Mouse (Mus musculus) forebrain, embryonic 12.5 days (tissue): ENCODE data around the gene Capn5. TPM values are rescaled to one million over a fixed set of nuclear protein-coding genes. Genes with fewer than 3 reads are reported as not detected.

Experiments
- ATAC-seq: fragments of 200-750 bp; cut with Nextera tagmentation; 2 replicates; pipeline ENCODE4 v1.8.0; 2017; ENCODE audit warnings: moderate TSS enrichment; ENCODE audit not compliant: low FRiP score
- H3K27ac ChIP-seq: fragments of 300-500 bp; sonication (generic); 2 replicates; pipeline ENCODE4 v1.5.1; 2016; ENCODE audit warnings: mild to moderate bottlenecking
- H3K27me3 ChIP-seq: fragments of 300-500 bp; sonication (generic); 2 replicates; pipeline ENCODE4 v1.6.1; 2016; ENCODE audit warnings: mild to moderate bottlenecking
- H3K36me3 ChIP-seq: fragments of 300-500 bp; sonication (generic); replicated peaks from 2 replicates; pipeline ENCODE4 v1.6.1; 2016; ENCODE audit warnings: mild to moderate bottlenecking
- H3K4me1 ChIP-seq: fragments of 300-500 bp; sonication (generic); 2 replicates; pipeline ENCODE4 v1.6.1; 2016
- H3K4me2 ChIP-seq: fragments of 300-500 bp; sonication (generic); 2 replicates; pipeline ENCODE4 v1.6.1; 2016; ENCODE audit warnings: mild to moderate bottlenecking, moderate library complexity
- H3K4me3 ChIP-seq: fragments of 300-500 bp; sonication (generic); replicated peaks from 2 replicates; pipeline ENCODE4 v1.5.1; 2016; ENCODE audit warnings: mild to moderate bottlenecking
- H3K9ac ChIP-seq: fragments of 300-500 bp; sonication (generic); 2 replicates; pipeline ENCODE4 v1.6.1; 2016; ENCODE audit warnings: mild to moderate bottlenecking
- H3K9me3 ChIP-seq: fragments of 300-500 bp; sonication (generic); 2 replicates; pipeline ENCODE4 v1.6.1; 2016
- WGBS: fragments of 180-500 bp; shearing (Covaris S2); methylation state at CpG from one replicate; pipeline ENCODE4 v1.1.7; 2016; 5-methylcytosine and 5-hydroxymethylcytosine counted together
- polyA plus RNA-seq: library from polyadenylated mRNA; unstranded; fragments of >200 nt; fragmentation: Nextera tagmentation; extraction: Ambion mirVana; gene quantifications from 2 replicates; pipeline ENCODE4 v1.2.1, GENCODE M21; 2016

Capn5 gene
- 8.3 and 9.3 TPM in 2 replicates for polyA plus RNA-seq

DNA sequence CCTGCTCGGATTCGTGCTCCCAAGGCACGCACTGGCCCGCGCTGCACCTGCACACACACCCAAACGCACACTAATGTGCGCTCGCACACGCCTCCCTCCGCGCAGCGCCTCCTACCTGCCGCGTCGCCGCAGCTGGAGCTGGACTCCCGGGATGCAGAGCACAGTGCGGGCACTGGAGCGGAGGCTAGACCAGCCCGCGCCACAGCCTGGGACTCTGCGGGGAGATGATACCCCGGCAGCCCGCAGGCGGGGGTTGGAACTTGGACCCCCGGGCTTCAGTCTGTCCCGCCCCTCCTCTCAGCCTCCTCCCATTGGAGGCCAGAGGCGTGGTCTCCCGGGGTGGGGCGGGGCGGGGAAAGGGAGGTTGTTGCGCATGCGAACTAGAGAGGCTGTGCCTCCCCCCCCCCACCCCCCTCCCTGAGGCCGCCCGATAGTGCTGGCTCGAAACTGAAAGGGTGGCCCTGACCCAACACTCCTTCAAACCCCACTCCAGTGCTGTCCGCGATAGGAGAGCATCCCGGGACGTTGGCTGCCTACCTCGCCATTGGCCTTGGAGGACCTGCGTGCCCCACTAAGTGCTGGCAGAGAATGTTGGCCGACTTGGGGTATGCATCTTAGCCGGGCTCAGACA lies at the start of gene Capn5:
Gene Capn5 (minus strand): TSS at position 346 of the 631 bp plus-strand sequence.
- H3K36me3 ChIP-seq, result no peaks in the 10 kb centered on the region
- ATAC-seq, result peak; percentile 86
- H3K4me1 ChIP-seq, result peaks cover 16% of the 10 kb centered on the region
- 2% methylated on average over 39 of the region's 44 CpGs for WGBS
- peak within 1 kb of the TSS; percentile 74 for H3K4me3 ChIP-seq
- peaks cover 63% of the 10 kb centered on the region for H3K27me3 ChIP-seq
- peak within 1 kb of the TSS; percentile 70 for H3K9ac ChIP-seq
- H3K4me2 ChIP-seq, result peak within 1 kb of the TSS; percentile 83
- H3K27ac ChIP-seq, result no peak within 1 kb of the TSS
- no peaks in the 10 kb centered on the region for H3K9me3 ChIP-seq

GRCm38 (mm10) chr7:98223796-98224195 lies 45.7 kb upstream of the Capn5 start:
- Histone ChIP-seq H3K4me1 (no peaks in the 10 kb centered on the region), H3K27ac (no peak overlapping the region), H3K4me2 (no peak overlapping the region), H3K27me3 (no peaks in the 10 kb centered on the region), H3K9me3 (no peaks in the 10 kb centered on the region), H3K36me3 (no peaks in the 10 kb centered on the region), H3K4me3 (no peak overlapping the region), H3K9ac (no peak overlapping the region)
- ATAC-seq, result no peak
- 94% methylated on average over 4 of the region's 4 CpGs for WGBS

GRCm38 (mm10) chr7:98216713-98217112 lies 38.6 kb upstream of the Capn5 start:
- Histone ChIP-seq H3K4me2 (no peak overlapping the region), H3K9me3 (no peaks in the 10 kb centered on the region)
- ATAC-seq, result no peak

DNA sequence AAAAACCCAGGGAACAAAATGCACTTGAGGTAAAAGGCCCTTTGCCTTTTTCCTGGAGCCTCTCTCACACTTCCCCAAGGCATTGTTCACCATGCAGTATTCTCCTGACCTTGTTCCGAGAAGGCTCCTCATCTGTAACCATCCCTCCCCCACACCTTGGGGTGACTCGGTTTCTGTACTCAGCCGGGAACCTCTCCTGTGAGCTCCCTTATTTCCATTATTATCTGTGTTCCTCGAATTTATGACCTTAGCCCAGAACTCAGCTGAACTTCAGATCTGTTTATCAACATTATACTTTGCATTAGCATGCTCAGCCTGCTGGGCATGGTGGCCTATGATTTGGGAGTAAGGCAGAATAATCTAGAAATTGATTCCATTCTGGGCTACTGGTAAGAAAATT lies 24.9 kb upstream of the Capn5 start:
- WGBS, result 73% methylated on average over 4 of the region's 4 CpGs
- no peak for ATAC-seq
- H3K4me3 ChIP-seq, result no peak overlapping the region
- H3K4me1 ChIP-seq, result no peaks in the 10 kb centered on the region
- H3K36me3 ChIP-seq, result no peaks in the 10 kb centered on the region
- H3K27me3 ChIP-seq, result peaks cover 6% of the 10 kb centered on the region
- no peak overlapping the region for H3K4me2 ChIP-seq
- H3K9me3 ChIP-seq, result no peaks in the 10 kb centered on the region
- no peak overlapping the region for H3K27ac ChIP-seq
- H3K9ac ChIP-seq, result no peak overlapping the region

More at GRCm38 (mm10) chr7:98216713-98217112, 38.6 kb upstream of the Capn5 start:
- Histone ChIP-seq H3K27ac (no peak overlapping the region; the same call in 1 of the 2 replicates), H3K4me1 (no peaks in the 10 kb centered on the region), H3K4me3 (no peak overlapping the region), H3K9ac (no peak overlapping the region), H3K36me3 (no peaks in the 10 kb centered on the region), H3K27me3 (no peaks in the 10 kb centered on the region)

DNA sequence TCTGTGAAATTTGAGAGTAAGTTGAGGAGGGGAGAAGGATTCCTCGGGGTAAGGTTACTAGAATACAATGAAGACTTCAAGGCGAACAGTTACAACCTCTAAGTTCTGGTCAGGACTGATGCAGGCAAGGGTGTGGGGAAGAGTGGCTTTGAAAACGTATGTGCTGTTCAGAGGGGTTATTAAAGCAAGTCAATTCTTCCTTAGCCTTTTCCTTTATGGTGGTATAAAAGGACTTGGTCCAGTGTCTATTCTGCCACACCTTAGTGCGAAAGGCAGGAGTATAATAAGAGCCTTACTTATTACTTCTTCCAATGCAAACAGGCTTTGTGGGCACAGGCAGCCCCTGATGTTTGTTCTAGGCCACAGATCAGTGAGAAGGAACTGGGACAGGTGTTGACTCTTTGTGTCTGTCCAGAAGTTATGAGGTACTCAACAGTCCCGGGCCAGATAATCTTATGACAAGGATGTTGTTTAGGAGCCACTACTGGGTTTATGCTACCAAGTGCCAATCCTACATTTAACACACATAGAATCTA lies 23.5 kb upstream of the Capn5 start:
- 82% methylated on average over 5 of the region's 5 CpGs for WGBS
- no peak overlapping the region for H3K9ac ChIP-seq

DNA sequence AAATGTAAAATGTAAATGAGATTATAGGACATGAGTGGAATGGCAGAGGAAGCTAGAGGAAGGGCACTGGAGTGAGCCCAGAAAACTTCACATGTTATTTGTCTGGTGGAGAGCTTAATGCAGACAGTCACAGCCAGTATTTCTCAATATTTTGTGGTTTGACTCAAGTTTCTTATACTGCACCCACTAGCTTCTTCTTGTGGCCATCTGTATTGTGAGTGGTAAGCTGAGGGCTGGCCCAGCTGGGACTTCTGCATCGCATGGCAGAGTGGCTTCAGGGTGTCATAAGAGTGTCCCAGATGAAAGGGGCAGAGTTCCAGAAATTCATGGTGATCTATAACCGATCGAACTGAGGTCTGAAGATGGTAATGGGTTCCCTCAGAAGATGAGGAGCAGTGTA lies 22.3 kb upstream of the Capn5 start:
- ATAC-seq, result no peak

More for the DNA sequence above, 23.5 kb upstream of the Capn5 start:
- Histone ChIP-seq H3K36me3 (no peaks in the 10 kb centered on the region), H3K27ac (no peak overlapping the region), H3K9me3 (no peaks in the 10 kb centered on the region), H3K27me3 (peaks cover 16% of the 10 kb centered on the region), H3K4me1 (no peaks in the 10 kb centered on the region), H3K4me2 (no peak overlapping the region), H3K4me3 (no peak overlapping the region)
- no peak for ATAC-seq

GRCm38 (mm10) chr7:98199381-98199780 lies 21.3 kb upstream of the Capn5 start, which contains the start of gene B3gnt6:
B3gnt6 (minus strand) TSS chr7:98199481.
- Histone ChIP-seq H3K9me3 (no peaks in the 10 kb centered on the region), H3K4me2 (no peak within 1 kb of the TSS), H3K27me3 (peaks cover 38% of the 10 kb centered on the region), H3K4me1 (peaks cover 3% of the 10 kb centered on the region), H3K9ac (no peak within 1 kb of the TSS), H3K27ac (no peak within 1 kb of the TSS), H3K4me3 (no peak within 1 kb of the TSS), H3K36me3 (no peaks in the 10 kb centered on the region)
- WGBS, result 93% methylated on average over 4 of the region's 4 CpGs
- no peak for ATAC-seq

More for the DNA sequence above, 22.3 kb upstream of the Capn5 start:
- Histone ChIP-seq H3K9ac (no peak overlapping the region), H3K9me3 (no peaks in the 10 kb centered on the region), H3K4me1 (no peaks in the 10 kb centered on the region), H3K27me3 (peaks cover 28% of the 10 kb centered on the region), H3K27ac (no peak overlapping the region), H3K4me2 (no peak overlapping the region), H3K4me3 (no peak overlapping the region), H3K36me3 (no peaks in the 10 kb centered on the region)
- 92% methylated on average over 3 of the region's 3 CpGs for WGBS

DNA sequence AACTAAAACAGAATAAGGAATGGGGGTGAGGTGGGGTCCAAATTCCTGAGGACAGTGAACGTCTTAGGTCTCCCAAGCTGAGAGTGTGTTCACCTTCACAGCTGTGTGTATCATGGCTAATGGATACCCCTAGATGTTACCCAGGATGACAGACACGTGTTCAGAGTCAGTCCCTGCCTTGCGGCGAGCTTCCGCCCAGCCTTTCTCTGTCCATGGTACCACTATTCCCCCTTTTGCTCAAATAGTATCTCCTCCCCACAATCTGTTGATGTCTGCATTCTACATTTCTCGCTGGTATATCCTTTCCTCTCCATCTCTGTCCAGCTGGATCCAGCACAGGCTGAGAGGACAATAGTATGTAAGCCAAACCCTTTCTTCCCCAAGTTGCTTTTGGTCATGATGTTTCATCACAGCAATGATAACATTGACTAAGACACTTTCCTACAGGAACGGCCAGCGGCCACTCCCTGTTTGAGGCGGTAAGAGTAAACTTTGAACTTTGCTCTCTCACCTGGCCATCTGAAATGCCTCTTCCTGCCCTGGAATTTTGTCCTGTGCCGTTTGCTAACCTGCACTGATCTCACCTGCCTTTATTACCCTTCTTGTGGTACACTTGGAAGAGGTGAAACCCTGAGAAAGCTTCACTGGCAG lies 17.2 kb upstream of the Capn5 start:
- no peak overlapping the region for H3K27ac ChIP-seq
- no peak overlapping the region for H3K9ac ChIP-seq
- ATAC-seq, result no peak
- H3K36me3 ChIP-seq, result no peaks in the 10 kb centered on the region
- no peak overlapping the region for H3K4me2 ChIP-seq
- H3K4me1 ChIP-seq, result peaks cover 14% of the 10 kb centered on the region
- 39% methylated on average over 10 of the region's 10 CpGs for WGBS
- no peak overlapping the region for H3K4me3 ChIP-seq
- H3K27me3 ChIP-seq, result peaks cover 74% of the 10 kb centered on the region
- H3K9me3 ChIP-seq, result no peaks in the 10 kb centered on the region

- H3K36me3 ChIP-seq, result no peaks in the 10 kb centered on the region
- peaks cover 14% of the 10 kb centered on the region for H3K4me1 ChIP-seq
- no peaks in the 10 kb centered on the region for H3K9me3 ChIP-seq
- no peak overlapping the region for H3K27ac ChIP-seq
- peak overlapping the region; percentile 40 for H3K4me3 ChIP-seq
- WGBS, result 1% methylated on average over 61 of the region's 61 CpGs
- peak overlapping the region; percentile 77 for H3K4me2 ChIP-seq
- H3K9ac ChIP-seq, result peak overlapping the region; percentile 49
- ATAC-seq, result peak; percentile 37
- H3K27me3 ChIP-seq, result peaks cover 84% of the 10 kb centered on the region
Observed at GRCm38 (mm10) chr7:98194026-98194792, 16.1 kb upstream of the Capn5 start.

DNA sequence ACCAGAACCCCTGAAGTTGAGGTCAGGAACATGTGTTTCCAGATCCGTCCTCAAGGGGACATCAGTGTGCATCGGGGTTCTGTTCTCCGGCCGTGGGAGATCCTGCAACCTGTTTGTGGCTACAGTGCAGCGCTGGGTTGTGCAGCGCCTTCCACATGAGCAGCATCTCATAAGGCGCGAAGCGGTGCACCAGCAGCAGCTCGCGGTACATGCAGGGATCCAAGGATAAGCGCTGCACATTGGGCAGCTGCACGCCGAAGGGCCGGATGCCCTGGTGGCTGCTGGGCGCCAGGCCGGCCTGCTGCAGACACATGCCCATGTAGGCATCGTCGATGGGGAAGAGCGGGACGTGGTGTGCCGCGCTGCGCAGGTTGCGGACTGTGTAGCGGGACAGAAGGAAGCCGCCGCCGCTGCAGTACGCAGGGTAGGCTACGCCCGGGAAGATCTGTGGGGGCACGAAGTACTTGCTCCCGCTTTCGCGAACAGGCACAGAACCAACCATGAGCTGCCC lies 15.5 kb upstream of the Capn5 start:
- peaks cover 87% of the 10 kb centered on the region for H3K27me3 ChIP-seq
- peak overlapping the region; percentile 77 for H3K4me2 ChIP-seq
- H3K9ac ChIP-seq, result peak overlapping the region; percentile 49
- H3K4me3 ChIP-seq, result peak overlapping the region; percentile 40
- H3K27ac ChIP-seq, result no peak overlapping the region
- H3K36me3 ChIP-seq, result no peaks in the 10 kb centered on the region
- H3K4me1 ChIP-seq, result peaks cover 14% of the 10 kb centered on the region
- peak; percentile 64 for ATAC-seq
- no peaks in the 10 kb centered on the region for H3K9me3 ChIP-seq
- 6% methylated on average over 36 of the region's 36 CpGs for WGBS

- Histone ChIP-seq H3K4me1 (peaks cover 21% of the 10 kb centered on the region), H3K36me3 (no peaks in the 10 kb centered on the region), H3K4me3 (no peak overlapping the region), H3K9me3 (no peaks in the 10 kb centered on the region), H3K27me3 (peaks cover 82% of the 10 kb centered on the region), H3K9ac (no peak overlapping the region), H3K4me2 (no peak overlapping the region), H3K27ac (no peak overlapping the region)
- no peak for ATAC-seq
- 66% methylated on average over 17 of the region's 17 CpGs for WGBS
Observed at GRCm38 (mm10) chr7:98191571-98192250, 13.6 kb upstream of the Capn5 start.
